Mouse (Mus musculus) Patski (cell line): Measurements from ENCODE around the gene Clybl. TPM values are rescaled to one million over a fixed set of nuclear protein-coding genes. Genes with fewer than 3 reads are reported as not detected.
A peak's percentile ranks its signal among the peaks of the same experiment; 100 is the strongest.

Source experiments
- ATAC-seq: fragments of 100-300 bp; one replicate; pipeline ENCODE4 v1.8.0; 2021
- CTCF ChIA-PET: fragments of 350-600 bp; sonication (Branson Sonifier 250); formaldehyde crosslinking; loops from one replicate; lab custom pipeline; 2022; ENCODE audit warnings: inconsistent platforms; lab: Charles Lee
- POLR2A ChIA-PET: fragments of 350-600 bp; sonication (Branson Sonifier 250); formaldehyde crosslinking; loops from one replicate; lab custom pipeline; 2022; ENCODE audit warnings: antibody characterized with exemption, inconsistent platforms; lab: Charles Lee
- DNase-seq: peaks from one replicate; pipeline ENCODE4 v3.0.0-alpha.2; 2011; ENCODE audit warnings: low read depth, low spot score
- H3K27me3 ChIP-seq: fragments of 371-371 bp; one replicate; pipeline ENCODE4 v1.5.1; 2021
- CTCF ChIP-seq: fragments of 100-300 bp; IDR thresholded peaks from one replicate; pipeline ENCODE4 v1.5.1; 2021
- in situ Hi-C: fragments of 300-500 bp; cut with MboI; formaldehyde crosslinking; loops from 3 replicates; pipeline ENCODE4 v1.11.1; 2018; ENCODE audit warnings: low pct_unique_long_range_greater_than_20kb, mixed read lengths
- polyA plus RNA-seq: library from polyadenylated mRNA; unstranded; gene quantifications from one replicate; pipeline ENCODE4 v1.2.3, GENCODE M21; 2021

Gene Clybl
- polyA plus RNA-seq, 1 experiment from 2014 or later: 60.7 TPM

- in situ Hi-C loops: no loop called here
- CTCF ChIA-PET: no interaction called here
- ATAC-seq (no peak), DNase-seq (no peak)
- POLR2A ChIA-PET: no interaction called here
- H3K27me3 ChIP-seq: no peaks in the 10 kb centered on the region
- TF ChIP-seq CTCF: no peak
Observed at GRCm38 (mm10) chr14:122382281-122382680, 200.8 kb downstream of the Clybl start.

- no peak for TF ChIP-seq CTCF
- in situ Hi-C loops: no loop called here
- DNase-seq: no peak
- H3K27me3 ChIP-seq: no peaks in the 10 kb centered on the region
- ChIA-PET POLR2A (interaction anchor here (0.6 to 1.2 kb wide), 2 partner anchors 15 to 101 kb away, joined by 4 read pairs; no protein-coding TSS in a partner anchor), CTCF (no interaction called here)
- no peak for ATAC-seq
Observed at GRCm38 (mm10) chr14:122383931-122384330, 202.4 kb downstream of the Clybl start.

- peak; percentile 76 for ATAC-seq
- DNase-seq: peak; percentile 12
- in situ Hi-C loops: no loop called here
- CTCF ChIA-PET: no interaction called here
- no peak for TF ChIP-seq CTCF
- H3K27me3 ChIP-seq: no peaks in the 10 kb centered on the region
- POLR2A ChIA-PET: interaction anchor here (0.6 to 1.2 kb wide), 2 partner anchors 15 to 100 kb away, joined by 4 read pairs; no protein-coding TSS in a partner anchor
Observed at GRCm38 (mm10) chr14:122384447-122385237, 203.1 kb downstream of the Clybl start.

- POLR2A ChIA-PET: interaction anchor here (0.6 to 0.7 kb wide), 3 partner anchors 15 to 278 kb away, joined by 3 to 5 read pairs (median 5); no protein-coding TSS in a partner anchor
- in situ Hi-C loops: no loop called here
- no peaks in the 10 kb centered on the region for H3K27me3 ChIP-seq
- no peak for TF ChIP-seq CTCF
- no peak for ATAC-seq
- CTCF ChIA-PET: no interaction called here
- no peak for DNase-seq
Observed at GRCm38 (mm10) chr14:122385238-122385534, 203.7 kb downstream of the Clybl start.

- POLR2A ChIA-PET: interaction anchor here (0.5 to 0.7 kb wide), 4 partner anchors 15 to 277 kb away, joined by 3 to 8 read pairs (median 5); no protein-coding TSS in a partner anchor
- in situ Hi-C loops: no loop called here
- no peaks in the 10 kb centered on the region for H3K27me3 ChIP-seq
- CTCF ChIA-PET: no interaction called here
- no peak for TF ChIP-seq CTCF
- no peak for ATAC-seq
- DNase-seq: no peak
Observed at GRCm38 (mm10) chr14:122385758-122386157, 204.3 kb downstream of the Clybl start.

GRCm38 (mm10) chr14:122386281-122387130 lies 205.0 kb downstream of the Clybl start:
- H3K27me3 ChIP-seq: no peaks in the 10 kb centered on the region
- CTCF ChIA-PET: no interaction called here
- DNase-seq (no peak), ATAC-seq (no peak)
- no peak for TF ChIP-seq CTCF
- in situ Hi-C loops: no loop called here
- POLR2A ChIA-PET: interaction anchor here (0.5 kb wide), 1 partner anchor 16 kb away, joined by 8 read pairs; no protein-coding TSS in a partner anchor

GRCm38 (mm10) chr14:122387781-122388180 lies 206.3 kb downstream of the Clybl start:
- CTCF ChIA-PET: no interaction called here
- ATAC-seq (no peak), DNase-seq (no peak)
- in situ Hi-C loops: no loop called here
- no peaks in the 10 kb centered on the region for H3K27me3 ChIP-seq
- TF ChIP-seq CTCF: no peak
- POLR2A ChIA-PET: interaction anchor here (0.9 kb wide), 1 partner anchor 40 kb away, joined by 3 read pairs; no protein-coding TSS in a partner anchor

GRCm38 (mm10) chr14:122388431-122389031 lies 207.0 kb downstream of the Clybl start:
- no peaks in the 10 kb centered on the region for H3K27me3 ChIP-seq
- POLR2A ChIA-PET: interaction anchor here (1.1 kb wide), 1 partner anchor 11 kb away, joined by 3 read pairs; no protein-coding TSS in a partner anchor
- in situ Hi-C loops: no loop called here
- no peak for DNase-seq
- TF ChIP-seq CTCF: no peak
- ATAC-seq: no peak
- CTCF ChIA-PET: interaction anchor here (1.1 kb wide), 1 partner anchor 46 kb away, joined by 3 read pairs; no protein-coding TSS in a partner anchor

GRCm38 (mm10) chr14:122389684-122390370 lies 208.3 kb downstream of the Clybl start:
- ChIA-PET CTCF (interaction anchor here (1.1 to 1.3 kb wide), 2 partner anchors 20 to 44 kb away, joined by 3 to 4 read pairs; no protein-coding TSS in a partner anchor), POLR2A (interaction anchor here (1.6 kb wide), 1 partner anchor 14 kb away, joined by 3 read pairs; no protein-coding TSS in a partner anchor)
- TF ChIP-seq CTCF: no peak
- DNase-seq (no peak), ATAC-seq (no peak)
- in situ Hi-C loops: no loop called here
- no peaks in the 10 kb centered on the region for H3K27me3 ChIP-seq
